Mouse (Mus musculus) heart, adult 8-10 months (tissue): Measurements from ENCODE around the gene Clcn3. TPM values are rescaled to one million over a fixed set of nuclear protein-coding genes. Genes with fewer than 3 reads are reported as not detected.

Experiments
- DNase-seq: peaks from one replicate; pipeline ENCODE4 v3.0.0; 2022; ENCODE audit warnings: low spot score
- total RNA-seq, 4 experiments: library from RNA; stranded (reverse); gene quantifications; 2 replicates each; pipeline ENCODE4 v1.2.4; 2022

Gene Clcn3
- total RNA-seq, 4 experiments from 2014 or later, result 31.9 to 36.9 (median 36.6) TPM

- no peak for DNase-seq
These were observed 113.3 kb downstream of the Clcn3 start for GRCm38 (mm10) chr8:60869761-60870160.

- no peak for DNase-seq
These were observed 114.7 kb downstream of the Clcn3 start for GRCm38 (mm10) chr8:60868236-60868965.

- DNase-seq, result peak; percentile 58
These were observed 115.5 kb downstream of the Clcn3 start for GRCm38 (mm10) chr8:60867468-60868115.

GRCm38 (mm10) chr8:60865504-60866114 is 117.5 kb downstream of the Clcn3 start:
- DNase-seq, result peak; percentile 61

- no peak for DNase-seq
These were observed 118.2 kb downstream of the Clcn3 start for GRCm38 (mm10) chr8:60864875-60865274.

- no peak for DNase-seq
These were observed 121.3 kb downstream of the Clcn3 start for GRCm38 (mm10) chr8:60861783-60862182.

- DNase-seq, result no peak
These were observed 122.4 kb downstream of the Clcn3 start for GRCm38 (mm10) chr8:60860749-60861148.

Other genes with a start within 250 kb of the Clcn3 start
- 10 to 100 TPM; 16.5 to 23.0 (median 18.8) TPM for gene Hpf1, start 92.9 kb downstream of the Clcn3 start, total RNA-seq
- 10 to 100 TPM in 1 of 4 experiments, 1 to 10 TPM in 3; 9.6 to 10.0 (median 9.8) TPM for gene Nek1, start 9.9 kb upstream of the Clcn3 start, total RNA-seq
- gene Sh3rf1, start 240.6 kb upstream of the Clcn3 start, total RNA-seq, result 1 to 10 TPM; 4.7 to 6.4 (median 5.5) TPM